Mouse (Mus musculus) brain, embryonic 14.5 days (tissue): ENCODE results near the gene Antxr2.

Source experiments
- CTCF ChIP-seq: fragments of 200-500 bp; IDR thresholded peaks from 2 replicates; pipeline ENCODE4 v1.5.1; 2012; ENCODE audit warnings: inconsistent platforms, mild to moderate bottlenecking, moderate library complexity, borderline replicate concordance; ENCODE audit not compliant: insufficient read depth, insufficient read length; ENCODE audit errors: extremely low read depth
- POLR2A ChIP-seq: fragments of 200-500 bp; IDR thresholded peaks from 2 replicates; pipeline ENCODE4 v1.6.1; 2012; ENCODE audit warnings: mild to moderate bottlenecking, inconsistent platforms, borderline replicate concordance; ENCODE audit not compliant: poor library complexity, insufficient read depth, insufficient read length, severe bottlenecking; ENCODE audit errors: extremely low read depth

DNA sequence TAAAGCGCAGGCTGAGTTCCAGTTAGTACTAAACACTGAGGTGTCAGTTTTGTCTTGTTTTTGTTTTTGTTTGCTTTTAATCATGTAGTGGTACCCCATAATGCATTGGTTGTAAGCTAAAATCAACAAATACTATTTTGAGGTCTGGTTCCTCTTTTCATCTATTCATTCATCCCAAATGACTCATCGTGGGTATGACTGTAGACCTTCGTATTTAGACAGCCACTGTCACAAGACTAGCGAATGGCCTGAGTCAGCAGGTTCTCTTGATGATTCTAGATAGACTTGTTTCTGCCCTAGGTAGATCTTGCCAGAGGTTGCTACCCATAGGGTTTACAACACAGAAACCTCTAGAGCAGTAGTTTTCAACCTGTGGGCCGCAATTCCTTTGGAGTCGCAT is 116.9 kb downstream of the Antxr2 start:
- no peak for TF ChIP-seq CTCF
- TF ChIP-seq POLR2A = no peak
